Mouse (Mus musculus) CD4-positive, CD25-positive, alpha-beta regulatory T cell, adult 4 months (primary cell): ENCODE data around the gene Gas7. TPM values are rescaled to one million over a fixed set of nuclear protein-coding genes. Genes with fewer than 3 reads are reported as not detected.

Experiments
- ATAC-seq: one replicate; pipeline ENCODE4 v1.8.0; 2017
- polyA plus RNA-seq, 2 experiments: library from polyadenylated mRNA; unstranded; fragments of 100-300 nt; shearing (Covaris generic); gene quantifications; one replicate each; pipeline ENCODE4 v1.2.1; 2017

Gene Gas7
- under 1 TPM; 0.12 to 0.85 TPM for polyA plus RNA-seq

GRCm38 (mm10) chr11:67454874-67455526 lies at the start of gene Gas7:
Gene Gas7 (plus strand): TSS chr11:67455437.
- ATAC-seq = no peak

DNA sequence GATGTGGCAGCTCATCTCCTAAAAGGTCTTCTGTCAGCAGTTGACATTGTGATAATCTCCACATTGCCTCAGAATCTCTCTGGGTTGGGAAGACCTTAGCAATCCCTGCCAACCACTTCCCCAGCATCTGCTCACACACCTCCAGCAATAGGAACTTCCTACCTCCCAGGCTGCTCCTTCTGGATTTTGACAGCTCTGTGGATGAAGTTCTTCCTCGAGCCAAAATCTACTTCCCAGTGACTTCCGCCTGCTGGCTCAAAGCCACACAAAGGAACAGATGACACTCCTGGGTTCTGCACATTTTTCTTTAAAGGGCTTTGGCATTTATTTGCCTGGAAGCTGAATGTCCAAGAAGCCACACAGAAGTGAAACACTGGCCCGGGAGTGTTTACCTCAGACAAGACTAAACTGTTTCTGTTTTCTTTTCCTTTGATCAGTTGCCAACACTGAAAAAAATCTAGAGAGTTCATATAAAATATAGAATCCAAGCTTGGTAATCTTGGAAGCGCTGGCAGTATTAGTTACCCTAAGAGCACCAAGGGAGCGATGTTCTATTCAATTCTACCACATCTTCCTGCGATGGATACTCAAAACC lies 40.8 kb upstream of the Gas7 start:
- ATAC-seq = no peak

GRCm38 (mm10) chr11:67423575-67423974 lies 31.7 kb upstream of the Gas7 start:
- ATAC-seq = no peak

DNA sequence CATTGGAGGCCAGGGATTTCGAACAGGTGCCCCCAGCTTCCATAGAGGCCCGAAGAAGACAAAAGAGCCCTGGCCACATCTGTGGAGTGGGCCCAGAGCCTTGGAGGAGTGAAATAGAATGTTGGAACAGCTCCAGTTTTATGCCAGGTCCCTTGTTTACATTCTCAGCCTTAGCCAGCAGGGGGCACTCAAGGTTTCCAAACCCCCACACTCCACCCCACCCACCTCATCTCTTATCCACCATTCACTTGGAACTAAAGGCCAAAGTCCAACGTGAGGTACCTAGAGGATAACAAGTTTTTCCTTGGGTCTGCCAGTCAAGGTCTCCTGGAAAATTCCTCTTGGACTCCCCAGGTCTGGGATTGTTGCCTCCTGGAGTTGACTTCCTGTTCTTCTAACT lies 27.0 kb upstream of the Gas7 start:
- ATAC-seq = no peak

GRCm38 (mm10) chr11:67429836-67430235 lies 25.4 kb upstream of the Gas7 start:
- ATAC-seq = no peak

- ATAC-seq = no peak
These were observed 24.1 kb upstream of the Gas7 start for GRCm38 (mm10) chr11:67431116-67431645.

- no peak for ATAC-seq
These were observed 23.4 kb upstream of the Gas7 start for GRCm38 (mm10) chr11:67431864-67432263.

DNA sequence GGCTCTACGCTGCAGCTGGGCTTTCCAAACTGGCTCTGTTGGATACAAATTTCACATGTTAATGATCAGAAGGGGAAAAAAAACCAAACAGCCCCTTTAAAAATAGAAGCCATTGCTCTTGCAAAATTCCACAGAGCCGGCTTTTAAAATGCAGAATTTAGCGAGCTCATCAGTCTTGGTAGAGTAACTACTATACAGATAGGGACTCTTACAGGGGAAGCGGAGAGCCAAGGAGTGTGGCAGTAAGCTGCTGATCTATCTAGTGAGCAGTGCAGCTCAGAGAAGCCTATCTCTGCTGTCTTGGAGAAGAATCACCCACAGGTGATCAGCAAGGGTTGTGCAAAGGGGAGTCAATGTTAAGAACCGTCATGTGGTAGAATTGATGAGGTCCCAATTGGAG lies 21.5 kb upstream of the Gas7 start:
- ATAC-seq = no peak

DNA sequence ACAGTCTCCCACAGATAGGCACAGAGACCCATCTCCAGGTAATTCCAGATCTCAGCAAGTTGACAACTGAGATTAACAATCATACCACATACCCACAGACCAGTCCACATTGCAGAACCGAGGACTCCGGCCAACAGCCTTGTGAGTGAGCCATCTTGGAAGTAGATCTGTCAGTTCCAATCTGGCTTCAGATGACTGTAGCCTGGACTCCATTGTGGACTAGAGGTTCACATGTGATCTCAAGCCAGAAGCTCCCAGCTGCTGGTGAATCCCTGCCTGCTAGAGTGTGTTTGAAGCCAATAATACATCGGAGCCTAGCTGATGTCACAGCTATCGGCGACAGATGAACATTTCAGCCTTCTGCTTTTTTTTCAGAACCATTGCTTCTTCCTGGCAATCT lies 16.5 kb upstream of the Gas7 start:
- ATAC-seq = no peak

DNA sequence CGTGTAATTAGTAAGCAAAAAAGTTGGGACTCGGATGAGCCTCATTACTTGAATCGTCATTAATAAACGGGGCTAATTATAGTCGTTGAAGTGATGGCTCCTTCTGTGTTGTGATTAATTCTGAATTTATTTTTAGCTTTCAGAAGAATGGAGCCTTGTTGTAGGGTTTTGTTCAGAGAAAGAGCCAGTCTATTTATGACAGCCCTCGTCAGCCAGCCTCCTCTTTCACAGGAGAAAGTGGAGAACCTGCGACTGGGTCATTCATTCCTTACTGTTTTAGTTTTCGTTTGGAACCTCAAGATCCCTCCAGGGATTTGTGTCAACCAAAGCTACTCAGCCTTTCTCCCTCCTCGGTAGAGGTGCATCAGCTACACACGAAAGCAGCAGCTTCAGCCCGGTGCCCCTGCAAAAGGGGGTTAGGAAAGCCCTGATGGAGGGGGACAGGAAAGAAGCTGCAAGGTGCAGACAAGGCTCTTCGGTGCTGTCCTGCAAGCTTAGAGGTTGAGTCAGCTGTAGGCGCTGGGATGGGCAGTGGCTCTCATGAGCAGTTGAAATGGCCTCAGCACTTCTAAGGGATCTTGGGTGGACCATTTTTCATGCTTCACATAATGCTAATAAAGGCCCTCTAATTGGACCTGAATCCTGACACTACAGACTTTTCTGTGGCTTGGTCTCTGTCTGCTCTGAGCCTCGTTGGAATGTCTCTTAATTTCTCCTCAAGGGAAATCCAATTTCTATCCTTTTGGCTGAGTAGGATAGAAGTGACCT lies 10.0 kb upstream of the Gas7 start:
- ATAC-seq = no peak

DNA sequence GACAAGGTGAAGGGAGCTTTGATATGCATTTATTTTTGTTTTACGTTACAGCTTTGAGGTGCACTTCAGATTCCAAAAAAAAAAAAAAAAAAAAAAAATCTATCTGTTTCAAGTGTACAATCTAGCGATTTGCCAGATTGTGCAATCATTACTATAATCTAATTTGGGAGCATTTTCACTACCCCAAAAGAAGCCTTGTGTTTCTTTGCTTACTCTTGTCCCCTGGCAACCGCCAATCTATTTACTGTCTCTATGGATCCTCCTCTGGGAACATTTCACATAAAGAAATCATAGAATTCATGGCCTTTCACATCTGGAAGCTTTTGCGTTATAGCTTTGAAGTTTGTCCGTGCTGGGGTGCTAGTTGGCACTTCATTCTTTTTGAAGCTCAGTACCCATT lies 3.7 kb upstream of the Gas7 start:
- ATAC-seq = no peak

GRCm38 (mm10) chr11:67455527-67455981 lies 317 bp downstream of the Gas7 start:
- no peak for ATAC-seq

GRCm38 (mm10) chr11:67456029-67456428 lies 792 bp downstream of the Gas7 start:
- no peak for ATAC-seq

DNA sequence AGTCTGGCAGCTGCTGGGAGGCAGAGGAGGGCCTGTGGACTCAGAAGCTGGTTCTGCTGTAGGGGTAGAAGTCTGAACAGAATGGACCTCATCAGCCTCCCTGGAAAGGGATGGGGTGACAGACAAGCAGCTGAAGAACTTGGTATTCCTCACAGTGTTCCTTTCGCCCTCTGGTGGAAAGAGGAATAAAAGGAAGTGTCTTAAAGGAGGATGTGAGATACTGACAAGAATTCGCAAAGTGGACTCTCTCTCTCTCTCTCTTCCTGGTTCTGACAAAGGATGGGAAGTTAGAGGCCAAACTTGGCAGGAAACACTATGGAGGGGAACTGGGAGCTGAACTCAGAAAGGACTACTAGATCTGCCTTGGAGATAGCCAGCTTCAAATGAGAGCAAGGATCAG lies 2.9 kb downstream of the Gas7 start:
- ATAC-seq = no peak

DNA sequence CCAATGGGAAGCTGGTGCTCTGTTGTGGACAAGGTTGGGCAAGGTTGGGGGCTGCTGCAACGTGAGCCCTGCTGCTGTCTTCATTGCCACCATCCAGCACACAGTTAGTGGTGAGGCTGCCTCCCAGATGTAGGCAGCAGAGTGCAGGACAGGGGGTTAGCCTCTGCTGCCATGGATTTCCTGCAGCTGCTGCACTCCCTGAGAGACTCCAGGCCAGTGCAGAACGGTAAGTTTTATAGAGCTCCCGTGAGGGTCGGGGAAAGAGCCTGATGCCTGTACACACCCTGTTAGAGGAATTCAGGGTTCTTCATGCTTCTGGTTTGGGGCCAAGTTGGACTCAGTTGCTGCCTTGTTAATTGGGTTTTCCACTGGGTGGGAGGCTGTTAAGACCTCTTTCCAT lies 11.9 kb downstream of the Gas7 start:
- ATAC-seq = no peak

GRCm38 (mm10) chr11:67468846-67469245 lies 13.6 kb downstream of the Gas7 start:
- no peak for ATAC-seq

GRCm38 (mm10) chr11:67474590-67474989 lies 19.4 kb downstream of the Gas7 start:
- no peak for ATAC-seq

GRCm38 (mm10) chr11:67479534-67479933 lies 24.3 kb downstream of the Gas7 start:
- ATAC-seq = no peak

- ATAC-seq = no peak
These were observed 25.1 kb downstream of the Gas7 start for GRCm38 (mm10) chr11:67480204-67480956.

DNA sequence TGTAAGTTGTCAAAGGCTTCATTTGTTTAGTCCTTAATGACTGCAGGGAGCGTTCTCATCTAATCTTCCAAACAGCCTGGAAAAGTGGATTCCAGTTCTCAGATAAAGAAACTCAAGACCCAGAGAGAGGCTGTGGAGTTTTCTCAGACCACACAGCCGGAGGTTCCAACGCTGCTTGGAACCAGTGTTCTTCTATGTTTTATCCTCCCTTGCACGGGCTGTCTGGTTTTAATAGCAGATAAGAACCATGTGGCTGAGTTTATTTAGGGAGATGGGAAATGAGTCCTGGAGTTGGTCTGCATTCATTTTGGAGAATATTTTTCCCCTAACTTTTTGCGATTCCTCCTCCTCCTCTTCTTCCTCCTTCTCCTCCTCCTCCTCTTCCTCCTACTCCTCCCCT lies 26.5 kb downstream of the Gas7 start:
- no peak for ATAC-seq

GRCm38 (mm10) chr11:67482217-67482760 lies 27.1 kb downstream of the Gas7 start:
- ATAC-seq = no peak

DNA sequence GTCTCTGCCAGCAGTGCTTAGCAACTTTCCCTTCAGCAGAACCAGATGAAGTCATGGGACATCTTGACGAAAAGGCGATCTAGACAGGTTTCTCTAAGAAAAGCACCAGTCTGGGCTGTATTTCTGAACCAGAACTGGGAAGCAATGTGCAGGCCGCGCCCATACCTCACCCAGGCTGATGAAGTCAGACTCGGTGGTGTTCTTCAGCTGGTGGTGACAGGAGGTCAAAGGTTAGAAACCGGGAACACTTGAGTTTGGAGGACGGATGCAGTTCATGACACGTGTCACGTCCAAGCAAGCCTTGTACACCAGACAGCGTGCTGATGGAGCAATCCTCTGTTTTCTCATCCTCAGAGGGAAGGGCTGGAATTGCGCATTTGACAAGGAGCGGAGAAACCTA lies 32.9 kb downstream of the Gas7 start:
- ATAC-seq = no peak
